Mouse (Mus musculus) CH12.LX (cell line): ENCODE measurements around the gene Yif1a. TPM values are rescaled to one million over a fixed set of nuclear protein-coding genes. Genes with fewer than 3 reads are reported as not detected.

Source experiments
- DNase-seq: peaks from one replicate; pipeline ENCODE4 v3.0.0-alpha.2; 2013; ENCODE audit errors: extremely low read depth
- H3K27ac ChIP-seq: 2 replicates; pipeline ENCODE4 v1.5.1; 2012; ENCODE audit warnings: low read depth, mild to moderate bottlenecking, control low read depth, moderate library complexity; ENCODE audit not compliant: insufficient read depth
- H3K27me3 ChIP-seq: replicated peaks from 2 replicates; pipeline ENCODE3; 2012; ENCODE audit warnings: inconsistent platforms
- H3K36me3 ChIP-seq, 2 experiments: replicated peaks in 1 of 2; 2 replicates each; pipeline versions ENCODE3 to v1.6.1; 2012; ENCODE audit warnings: inconsistent platforms in 1 of 2, low read length in 1 of 2, mild to moderate bottlenecking in 1 of 2, mixed read lengths in 1 of 2, moderate library complexity in 1 of 2; ENCODE audit not compliant: control insufficient read depth in 1 of 2, insufficient read depth in 1 of 2
- H3K4me1 ChIP-seq, 2 experiments: 2 replicates each; pipeline ENCODE4 v1.6.1; 2012; ENCODE audit warnings: inconsistent platforms in 1 of 2, moderate library complexity in 1 of 2; ENCODE audit not compliant: insufficient read depth in 2 of 2, control insufficient read depth in 1 of 2
- H3K4me2 ChIP-seq: 2 replicates; pipeline ENCODE4 v1.6.1; 2012; ENCODE audit warnings: low read depth, mild to moderate bottlenecking, control low read depth; ENCODE audit not compliant: poor library complexity, insufficient read depth, severe bottlenecking
- H3K4me3 ChIP-seq, 3 experiments: fragments of 150-350 bp in 1 of 3; sonication (generic) in 1 of 3; replicated peaks in 1 of 3; 2 replicates each; pipeline versions ENCODE3 to v1.5.1; 2011 to 2012; ENCODE audit warnings: low read depth in 2 of 3, low read length in 2 of 3, mild to moderate bottlenecking in 2 of 3, moderate library complexity in 2 of 3, control low read depth in 1 of 3, improper control_type of control experiment in 1 of 3, inconsistent platforms in 1 of 3, mixed read lengths in 1 of 3; ENCODE audit not compliant: poor library complexity in 1 of 3
- H3K79me2 ChIP-seq: replicated peaks from 2 replicates; pipeline ENCODE4 v1.6.1; 2012; ENCODE audit warnings: mild to moderate bottlenecking, moderate library complexity; ENCODE audit not compliant: control insufficient read depth, poor library complexity, insufficient read depth, severe bottlenecking; ENCODE audit errors: extremely low read depth
- H3K9ac ChIP-seq: 2 replicates; pipeline ENCODE4 v1.6.1; 2012; ENCODE audit warnings: low read depth, mild to moderate bottlenecking, control low read depth, moderate library complexity; ENCODE audit not compliant: insufficient read depth
- H3K9me3 ChIP-seq: replicated peaks from 2 replicates; pipeline ENCODE3; 2012; ENCODE audit warnings: low read length, inconsistent platforms, mixed read lengths
- CTCF ChIP-seq, 2 experiments: IDR thresholded peaks in 1 of 2; conservative IDR thresholded peaks in 1 of 2; 2 replicates each; pipeline ENCODE4 v1.5.1; 2011 to 2012; ENCODE audit warnings: low read depth in 2 of 2, low read length in 2 of 2, improper control_type of control experiment in 1 of 2, inconsistent platforms in 1 of 2, mild to moderate bottlenecking in 1 of 2, moderate library complexity in 1 of 2
- ELF1 ChIP-seq: IDR thresholded peaks from 2 replicates; pipeline ENCODE4 v1.6.1; 2014; ENCODE audit warnings: low read depth, mild to moderate bottlenecking, inconsistent platforms, low read length, improper control_type of control experiment
- EP300 ChIP-seq: IDR thresholded peaks from 2 replicates; pipeline ENCODE4 v1.6.1; 2011; ENCODE audit warnings: low read length, improper control_type of control experiment
- HCFC1 ChIP-seq: IDR thresholded peaks from 2 replicates; pipeline ENCODE4 v1.6.1; 2012; ENCODE audit warnings: low read depth, mild to moderate bottlenecking, inconsistent platforms, low read length, improper control_type of control experiment
- IRF4 ChIP-seq: IDR thresholded peaks from 2 replicates; pipeline ENCODE4 v1.6.1; 2014; ENCODE audit warnings: low read depth, mild to moderate bottlenecking, inconsistent platforms, low read length, improper control_type of control experiment
- MAFK ChIP-seq: IDR thresholded peaks from 2 replicates; pipeline ENCODE4 v1.6.1; 2011; ENCODE audit warnings: low read length, improper control_type of control experiment; ENCODE audit not compliant: insufficient replicate concordance
- MAZ ChIP-seq: IDR thresholded peaks from 2 replicates; pipeline ENCODE4 v1.6.1; 2012; ENCODE audit warnings: low read depth, mild to moderate bottlenecking, inconsistent platforms, low read length, improper control_type of control experiment, moderate library complexity
- MXI1 ChIP-seq: IDR thresholded peaks from 2 replicates; pipeline ENCODE4 v1.6.1; 2011; ENCODE audit warnings: mild to moderate bottlenecking, low read depth, low read length, improper control_type of control experiment
- MYC ChIP-seq: IDR thresholded peaks from 2 replicates; pipeline ENCODE4 v1.6.1; 2011; ENCODE audit warnings: low read depth, mild to moderate bottlenecking, improper control_type of control experiment, low read length
- NRF1 ChIP-seq: IDR thresholded peaks from 2 replicates; pipeline ENCODE4 v1.6.1; 2014; ENCODE audit warnings: low read depth, mild to moderate bottlenecking, inconsistent platforms, low read length, improper control_type of control experiment, moderate library complexity
- PAX5 ChIP-seq: IDR thresholded peaks from 2 replicates; pipeline ENCODE4 v1.6.1; 2012; ENCODE audit warnings: low read length, inconsistent platforms, mixed read lengths
- POLR2A ChIP-seq: IDR thresholded peaks from 2 replicates; pipeline ENCODE4 v1.6.1; 2011; ENCODE audit warnings: low read depth, mild to moderate bottlenecking, improper control_type of control experiment, low read length
- RAD21 ChIP-seq: IDR thresholded peaks from 2 replicates; pipeline ENCODE4 v1.6.1; 2011; ENCODE audit warnings: low read depth, mild to moderate bottlenecking, low read length, improper control_type of control experiment, moderate library complexity
- RCOR1 ChIP-seq: conservative IDR thresholded peaks from 2 replicates; pipeline ENCODE4 v1.6.1; 2012; ENCODE audit warnings: low read depth, mild to moderate bottlenecking, inconsistent platforms, low read length, improper control_type of control experiment
- SIN3A ChIP-seq: IDR thresholded peaks from 2 replicates; pipeline ENCODE4 v1.6.1; 2012; ENCODE audit warnings: low read length, improper control_type of control experiment, inconsistent platforms
- SMC3 ChIP-seq: IDR thresholded peaks from 2 replicates; pipeline ENCODE4 v1.6.1; 2011; ENCODE audit warnings: low read depth, low read length, improper control_type of control experiment
- TCF12 ChIP-seq: IDR thresholded peaks from 2 replicates; pipeline ENCODE4 v1.6.1; 2014; ENCODE audit warnings: low read depth, mild to moderate bottlenecking, inconsistent platforms, low read length, improper control_type of control experiment
- ZC3H11A ChIP-seq: IDR thresholded peaks from 2 replicates; pipeline ENCODE4 v1.6.1; 2012; ENCODE audit warnings: low read depth, mild to moderate bottlenecking, inconsistent platforms, low read length, improper control_type of control experiment
- dilution Hi-C: fragments of 300-500 bp; cut with MboI; formaldehyde crosslinking; loops from 2 replicates; pipeline ENCODE4 v1.14.3; 2020; ENCODE audit warnings: low sequenced_read_pairs; ENCODE audit not compliant: extremely low pct_unique_long_range_greater_than_20kb, extremely low pct_ligation_motif_present
- in situ Hi-C: fragments of 300-500 bp; cut with MboI; formaldehyde crosslinking; loops from 3 replicates; pipeline ENCODE4 v1.14.3; 2019; ENCODE audit warnings: low sequenced_read_pairs, low pct_ligation_motif_present, low pct_unique_long_range_greater_than_20kb, mixed read lengths
- polyA plus RNA-seq: library from polyadenylated mRNA; unstranded; fragments of >175 nt; gene quantifications from 2 replicates; pipeline ENCODE4 v1.2.1, GENCODE M21; 2012; ENCODE audit warnings: low read depth; ENCODE audit not compliant: insufficient read length
- total RNA-seq, 2 experiments: library from RNA; depleted of rRNA; stranded (reverse); fragments of 300-350 nt in 1 of 2; fragments of >200 nt in 1 of 2; gene quantifications; 2 replicates each; pipeline ENCODE4 v1.2.3; 2012 to 2014

The Yif1a gene
- total and polyA plus RNA-seq, 3 experiments = 33.1 to 72.4 (median 65.0) TPM

- no peak overlapping the region for H3K4me2 ChIP-seq
Measured at GRCm38 (mm10) chr19:5093481-5094242, 5.3 kb downstream of the Yif1a start.

GRCm38 (mm10) chr19:5094243-5094632, 5.9 kb downstream of the Yif1a start:
- Histone ChIP-seq H3K4me1 (peaks cover 12 to 14% of the 10 kb centered on the region in 2 experiments), H3K9ac (no peak overlapping the region), H3K27me3 (no peaks in the 10 kb centered on the region), H3K27ac (no peak overlapping the region), H3K36me3 (peaks cover 30 to 54% of the 10 kb centered on the region in 2 experiments), H3K4me3 (no peak overlapping the region), H3K79me2 (no peaks in the 10 kb centered on the region), H3K4me2 (no peak overlapping the region), H3K9me3 (no peaks in the 10 kb centered on the region)
- DNase-seq = peak; percentile 80
- TF ChIP-seq RAD21 (peak; percentile 66), ELF1 (0 out of 2 replicates have a peak, but pooled peaks have one; percentile 48), MYC (no peak), POLR2A (peak; percentile 35; the same call in 1 of the 2 replicates), SMC3 (peak; percentile 88), ZC3H11A (0 out of 2 replicates have a peak, but pooled peaks have one; percentile 14), MAZ (no peak), MAFK (no peak), SIN3A (peak; percentile 49; the same call in 1 of the 2 replicates), MXI1 (peak; percentile 98), EP300 (no peak), RCOR1 (no peak), HCFC1 (no peak), NRF1 (0 out of 2 replicates have a peak, but pooled peaks have one; percentile 36), IRF4 (peak; percentile 42; the same call in 1 of the 2 replicates), CTCF (conservative IDR thresholded peaks at IDR 0.05 in 1 of 2, IDR thresholded peaks at IDR 0.05 in 1 of 2; ENCODE audit: low read depth in 2 of 2, low read length in 2 of 2) (peak in 1 of 2 experiments; percentile 91; a peak in 2 of 4 replicates)
- dilution Hi-C loops = no loop called here
- in situ Hi-C loops = loop anchor here (5.0 kb wide), 1 partner anchor 48 kb away; no protein-coding TSS in a partner anchor

More at GRCm38 (mm10) chr19:5093481-5094242, 5.3 kb downstream of the Yif1a start:
- TF ChIP-seq PAX5 (no peak), SMC3 (no peak), TCF12 (no peak)
- in situ Hi-C loops = loop anchor here (5.0 kb wide), 1 partner anchor 49 kb away; no protein-coding TSS in a partner anchor
- dilution Hi-C loops = no loop called here
- Histone ChIP-seq H3K27ac (no peak overlapping the region), H3K4me3 (no peak overlapping the region), H3K9me3 (no peaks in the 10 kb centered on the region), H3K36me3 (peaks cover 30 to 48% of the 10 kb centered on the region in 2 experiments), H3K9ac (no peak overlapping the region), H3K27me3 (no peaks in the 10 kb centered on the region), H3K4me1 (peaks cover 13 to 16% of the 10 kb centered on the region in 2 experiments), H3K79me2 (no peaks in the 10 kb centered on the region)
- DNase-seq = no peak
